Mouse (Mus musculus) gastrocnemius, adult 2 months (tissue): Measurements from ENCODE around the gene Steap3. TPM values are rescaled to one million over a fixed set of nuclear protein-coding genes. Genes with fewer than 3 reads are reported as not detected.

ENCODE experiments used
- DNase-seq: peaks from one replicate; pipeline ENCODE4 v3.0.0; 2022
- H3K27ac ChIP-seq: fragments of 200-600 bp; 2 replicates; pipeline ENCODE4 v1.8.1; 2022; ENCODE audit warnings: mild to moderate bottlenecking
- H3K4me3 ChIP-seq: fragments of 200-600 bp; 2 replicates; pipeline ENCODE4 v1.8.1; 2022; ENCODE audit warnings: mild to moderate bottlenecking, moderate library complexity
- CTCF ChIP-seq: fragments of 200-600 bp; IDR thresholded peaks from 2 replicates; pipeline ENCODE4 v1.8.1; 2022; ENCODE audit warnings: antibody characterized with exemption, mild to moderate bottlenecking, moderate library complexity
- intact Hi-C: fragments of 180-260 bp; cut with DNase I; formaldehyde crosslinking; loops from one replicate; pipeline ENCODE4 v1.15.1; 2025
- total RNA-seq, 2 experiments: library from RNA; stranded (reverse); gene quantifications; 2 replicates each; pipeline ENCODE4 v1.2.3; 2021

Steap3 gene
- total RNA-seq, 2 experiments from 2014 or later, result 16.0 to 22.1 TPM

GRCm38 (mm10) chr1:120190300-120190699, 82.2 kb downstream of the Steap3 start:
- Histone ChIP-seq H3K4me3 (no peak overlapping the region), H3K27ac (no peak overlapping the region)
- no peak for DNase-seq
- intact Hi-C loops, result loop anchor here (5.0 to 10.0 kb wide), 2 partner anchors 145 to 287 kb away; no protein-coding TSS in a partner anchor
- TF ChIP-seq CTCF, result 0 out of 2 replicates have a peak, but pooled peaks have one; percentile 1

- H3K27ac ChIP-seq, result no peak overlapping the region
- no peak for TF ChIP-seq CTCF
- intact Hi-C loops, result no loop called here
Observed at GRCm38 (mm10) chr1:120189206-120189605, 83.3 kb downstream of the Steap3 start.

DNA sequence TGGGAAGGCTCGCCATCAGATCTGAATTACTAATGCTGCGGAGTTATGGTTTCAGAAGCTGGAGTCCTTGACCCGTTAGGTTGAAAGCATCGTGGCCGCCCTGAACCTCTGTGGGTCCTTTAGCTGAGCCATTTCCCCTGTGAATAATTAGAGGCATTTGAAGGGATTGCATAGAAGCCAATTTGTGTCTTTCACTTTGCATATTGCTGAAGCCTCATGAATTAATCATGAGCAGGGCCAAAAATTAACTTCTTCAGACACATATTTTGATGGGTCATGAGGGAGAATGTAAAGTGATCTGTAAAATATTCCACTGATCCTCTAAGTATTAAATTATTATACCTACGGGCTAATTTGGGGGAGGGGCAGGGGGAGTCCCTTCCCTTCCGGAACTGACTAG, 85.4 kb downstream of the Steap3 start:
- no peak for DNase-seq
- no peak for TF ChIP-seq CTCF
- Histone ChIP-seq H3K4me3 (no peak overlapping the region), H3K27ac (no peak overlapping the region)
- intact Hi-C loops, result no loop called here

More at GRCm38 (mm10) chr1:120189206-120189605, 83.3 kb downstream of the Steap3 start:
- H3K4me3 ChIP-seq, result no peak overlapping the region
- no peak for DNase-seq

DNA sequence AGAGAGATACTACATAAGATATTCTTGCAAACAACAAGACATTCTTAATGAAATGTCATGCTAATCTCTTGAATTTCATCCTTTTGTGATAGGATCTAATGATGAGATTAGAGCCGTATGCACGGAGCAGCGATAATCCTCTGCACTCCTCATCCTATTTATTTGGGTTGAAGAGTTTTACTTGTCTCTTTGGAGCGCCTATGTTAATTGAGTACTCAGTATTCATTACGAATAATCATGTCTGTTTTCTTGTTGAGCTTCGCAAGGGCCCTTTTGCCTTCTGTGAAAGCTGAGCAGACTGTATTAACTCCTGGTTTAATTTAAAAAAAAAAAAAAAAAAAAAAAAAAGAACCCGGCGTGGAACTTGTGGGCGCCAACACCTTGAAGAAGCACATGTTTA, 85.8 kb downstream of the Steap3 start:
- H3K27ac ChIP-seq, result no peak overlapping the region
- H3K4me3 ChIP-seq, result no peak overlapping the region
- DNase-seq, result no peak
- intact Hi-C loops, result no loop called here
- TF ChIP-seq CTCF, result no peak

GRCm38 (mm10) chr1:120186204-120186603, 86.3 kb downstream of the Steap3 start:
- H3K27ac ChIP-seq, result no peak overlapping the region
- no peak overlapping the region for H3K4me3 ChIP-seq
- no peak for TF ChIP-seq CTCF
- no peak for DNase-seq
- intact Hi-C loops, result no loop called here

- DNase-seq, result no peak
- no peak overlapping the region for H3K27ac ChIP-seq
- intact Hi-C loops, result no loop called here
- H3K4me3 ChIP-seq, result no peak overlapping the region
- TF ChIP-seq CTCF, result no peak
Observed at GRCm38 (mm10) chr1:120177141-120177540, 95.4 kb downstream of the Steap3 start.

DNA sequence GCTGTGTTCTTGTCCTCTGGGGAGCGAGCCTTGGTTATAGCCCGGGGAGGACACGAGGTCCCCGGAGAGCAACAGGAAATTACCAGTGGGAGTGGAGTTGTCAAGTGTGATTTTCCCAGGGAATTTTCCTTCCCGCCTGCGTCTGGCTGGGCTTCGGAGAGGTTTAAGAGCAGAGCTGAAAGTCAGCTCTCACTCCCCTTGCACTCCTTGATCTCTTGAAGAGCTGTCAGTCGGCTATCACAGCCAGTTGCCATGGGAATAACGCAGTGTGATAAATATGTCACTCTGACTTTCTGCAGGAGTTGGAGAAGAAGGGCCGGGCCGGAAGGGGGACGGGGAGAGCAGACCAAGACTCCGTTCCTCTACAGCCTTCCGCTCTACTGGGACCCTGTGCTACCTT, 96.2 kb downstream of the Steap3 start:
- no peak for TF ChIP-seq CTCF
- intact Hi-C loops, result no loop called here
- no peak overlapping the region; the same call in 1 of the 2 replicates for H3K27ac ChIP-seq
- DNase-seq, result no peak
- peak overlapping the region; percentile 2; the same call in 1 of the 2 replicates for H3K4me3 ChIP-seq

DNA sequence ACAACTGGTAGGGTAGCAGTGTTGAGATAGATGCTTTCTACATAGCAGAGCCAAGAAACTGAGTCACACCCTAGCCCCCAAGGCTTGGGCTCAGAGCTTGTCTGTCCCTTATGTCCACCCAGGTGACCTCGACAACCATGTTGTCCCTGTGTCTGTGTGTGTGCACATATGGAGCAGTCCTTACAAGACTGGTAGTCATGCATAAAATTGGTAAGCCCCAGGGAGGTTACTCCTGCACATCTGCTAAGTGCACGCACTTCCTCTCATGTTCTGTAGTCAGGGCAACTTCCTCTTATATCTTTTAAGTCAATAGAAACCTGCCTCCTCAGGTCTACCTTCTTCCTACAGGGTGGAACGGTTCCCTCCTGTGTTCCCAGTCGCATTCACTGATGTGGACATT, 97.5 kb downstream of the Steap3 start:
- intact Hi-C loops, result loop anchor here (5.0 kb wide), 1 partner anchor 377 kb away; no protein-coding TSS in a partner anchor
- no peak overlapping the region for H3K4me3 ChIP-seq
- no peak for DNase-seq
- TF ChIP-seq CTCF, result no peak
- no peak overlapping the region for H3K27ac ChIP-seq

GRCm38 (mm10) chr1:120171819-120172521, 100.5 kb downstream of the Steap3 start:
- no peak overlapping the region for H3K4me3 ChIP-seq
- intact Hi-C loops, result loop anchor here (5.0 kb wide), 1 partner anchor 380 kb away; no protein-coding TSS in a partner anchor

GRCm38 (mm10) chr1:120170307-120170706, 102.2 kb downstream of the Steap3 start:
- Histone ChIP-seq H3K27ac (no peak overlapping the region), H3K4me3 (no peak overlapping the region)
- no peak for DNase-seq
- TF ChIP-seq CTCF, result no peak
- intact Hi-C loops, result loop anchor here (5.0 kb wide), 1 partner anchor 382 kb away; no protein-coding TSS in a partner anchor

More at GRCm38 (mm10) chr1:120171819-120172521, 100.5 kb downstream of the Steap3 start:
- no peak for DNase-seq
- TF ChIP-seq CTCF, result peak; percentile 68
- H3K27ac ChIP-seq, result no peak overlapping the region

- TF ChIP-seq CTCF, result no peak
- intact Hi-C loops, result no loop called here
Observed at GRCm38 (mm10) chr1:120168674-120169073, 103.8 kb downstream of the Steap3 start.

GRCm38 (mm10) chr1:120168016-120168415, 104.5 kb downstream of the Steap3 start:
- DNase-seq, result no peak
- intact Hi-C loops, result no loop called here
- H3K4me3 ChIP-seq, result no peak overlapping the region
- TF ChIP-seq CTCF, result no peak
- no peak overlapping the region for H3K27ac ChIP-seq

More at GRCm38 (mm10) chr1:120168674-120169073, 103.8 kb downstream of the Steap3 start:
- Histone ChIP-seq H3K4me3 (no peak overlapping the region), H3K27ac (no peak overlapping the region)
- no peak for DNase-seq

DNA sequence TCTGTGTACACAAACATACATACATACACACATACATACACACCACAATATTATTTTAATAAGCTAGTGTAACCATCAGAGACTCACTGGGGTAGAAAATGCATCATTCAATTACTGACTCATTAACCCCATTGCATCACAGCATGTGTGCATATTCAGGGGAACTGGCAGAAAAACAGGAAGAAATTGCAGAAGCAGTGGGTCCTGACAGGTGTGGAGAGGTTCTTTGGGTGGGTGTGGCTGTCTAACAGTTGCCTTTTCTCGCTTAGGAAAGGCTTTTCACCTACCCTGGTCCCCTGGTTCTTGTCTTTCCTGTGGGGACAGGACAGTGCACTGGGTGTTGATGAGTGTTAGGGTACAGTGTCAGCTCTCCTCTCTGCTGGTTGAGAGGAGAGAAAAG, 109.9 kb downstream of the Steap3 start:
- intact Hi-C loops, result no loop called here
- no peak for TF ChIP-seq CTCF
- DNase-seq, result no peak
- Histone ChIP-seq H3K27ac (no peak overlapping the region), H3K4me3 (no peak overlapping the region)

DNA sequence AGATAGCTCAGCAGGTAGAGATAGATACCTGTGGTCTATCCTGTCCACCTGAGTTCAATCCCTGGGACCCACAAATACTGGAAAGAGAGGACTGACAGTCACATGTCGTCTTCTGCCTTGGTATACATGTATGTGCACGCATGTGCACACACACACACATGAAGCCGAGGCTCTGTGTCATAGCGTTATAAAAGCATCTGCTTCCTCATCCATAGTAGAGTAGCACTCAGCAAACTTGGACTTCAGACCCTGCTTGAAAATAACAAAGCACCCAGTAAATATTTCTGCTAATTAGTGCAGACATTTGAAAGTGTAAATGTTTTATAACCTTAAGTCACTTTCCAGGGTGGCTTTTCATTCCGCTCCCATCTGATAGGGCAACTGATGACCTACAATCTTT, 111.0 kb downstream of the Steap3 start:
- Histone ChIP-seq H3K27ac (no peak overlapping the region), H3K4me3 (no peak overlapping the region)
- TF ChIP-seq CTCF, result no peak
- no peak for DNase-seq
- intact Hi-C loops, result no loop called here
